Mouse (Mus musculus): ENCODE data around the gene Col17a1.

The Col17a1 gene

GRCm38 (mm10) chr19:47667601-47668000 lies 24.3 kb downstream of the Col17a1 start:
- DNase-seq (ENCODE audit: low read depth) = no peak

GRCm38 (mm10) chr19:47659765-47660408 lies 32.0 kb downstream of the Col17a1 start:
- DNase-seq (ENCODE audit: low read depth) = no peak

GRCm38 (mm10) chr19:47658914-47659535 lies 32.9 kb downstream of the Col17a1 start:
- peak; percentile 55 for DNase-seq (ENCODE audit: low read depth)

- DNase-seq (ENCODE audit: low read depth) = no peak
These were observed 37.0 kb downstream of the Col17a1 start for GRCm38 (mm10) chr19:47654896-47655295.

- DNase-seq (ENCODE audit: low read depth) = no peak
These were observed 38.7 kb downstream of the Col17a1 start for GRCm38 (mm10) chr19:47653173-47653572.

GRCm38 (mm10) chr19:47652255-47652654 lies 39.6 kb downstream of the Col17a1 start:
- no peak for DNase-seq (ENCODE audit: low read depth)

- no peak for DNase-seq (ENCODE audit: low read depth)
These were observed 40.8 kb downstream of the Col17a1 start for GRCm38 (mm10) chr19:47651160-47651480.

- DNase-seq (ENCODE audit: low read depth) = no peak
These were observed 41.3 kb downstream of the Col17a1 start for GRCm38 (mm10) chr19:47650366-47651159.

- no peak for DNase-seq (ENCODE audit: low read depth)
These were observed 42.8 kb downstream of the Col17a1 start for GRCm38 (mm10) chr19:47649071-47649470.

- no peak for DNase-seq (ENCODE audit: low read depth)
These were observed 45.3 kb downstream of the Col17a1 start for GRCm38 (mm10) chr19:47646508-47647120.

GRCm38 (mm10) chr19:47645583-47645982 lies 46.3 kb downstream of the Col17a1 start:
- no peak for DNase-seq (ENCODE audit: low read depth)

- DNase-seq (ENCODE audit: low read depth) = no peak
These were observed 48.0 kb downstream of the Col17a1 start for GRCm38 (mm10) chr19:47643910-47644309.

GRCm38 (mm10) chr19:47635380-47635779 lies 56.5 kb downstream of the Col17a1 start:
- DNase-seq (ENCODE audit: low read depth) = no peak

- DNase-seq (ENCODE audit: low read depth) = no peak
These were observed 60.1 kb downstream of the Col17a1 start for GRCm38 (mm10) chr19:47631799-47632198.

GRCm38 (mm10) chr19:47630381-47630780 lies 61.5 kb downstream of the Col17a1 start:
- no peak for DNase-seq (ENCODE audit: low read depth)

- no peak for DNase-seq (ENCODE audit: low read depth)
These were observed 62.8 kb downstream of the Col17a1 start for GRCm38 (mm10) chr19:47629068-47629467.

- no peak for DNase-seq (ENCODE audit: low read depth)
These were observed 64.4 kb downstream of the Col17a1 start for GRCm38 (mm10) chr19:47627450-47627849.

- no peak for DNase-seq (ENCODE audit: low read depth)
These were observed 66.8 kb downstream of the Col17a1 start for GRCm38 (mm10) chr19:47624940-47625711.

- no peak for DNase-seq (ENCODE audit: low read depth)
These were observed 70.4 kb downstream of the Col17a1 start for GRCm38 (mm10) chr19:47621478-47621877.

GRCm38 (mm10) chr19:47613442-47613841 lies 78.5 kb downstream of the Col17a1 start:
- no peak for DNase-seq (ENCODE audit: low read depth)

- no peak for DNase-seq (ENCODE audit: low read depth)
These were observed 83.4 kb downstream of the Col17a1 start for GRCm38 (mm10) chr19:47608513-47608912.

All from fibroblast of lung, adult 2 months (primary cell).